Mouse (Mus musculus) ES-E14 (cell line): Measurements from ENCODE around the gene Actbl2. TPM values are rescaled to one million over a fixed set of nuclear protein-coding genes. Genes with fewer than 3 reads are reported as not detected.

Experiments
- DNase-seq: peaks from one replicate; pipeline ENCODE4 v3.0.0-alpha.2; 2013; ENCODE audit warnings: low read depth, low spot score
- H3K27ac ChIP-seq: 2 replicates; pipeline ENCODE4 v1.5.1; 2012; ENCODE audit warnings: low read depth, mild to moderate bottlenecking, low read length, moderate library complexity, mixed read lengths; ENCODE audit not compliant: poor library complexity, insufficient read depth, severe bottlenecking
- H3K36me3 ChIP-seq: 2 replicates; pipeline ENCODE4 v1.6.1; 2012; ENCODE audit warnings: mild to moderate bottlenecking, low read length, moderate library complexity, mixed read lengths; ENCODE audit not compliant: control insufficient read depth, poor library complexity, insufficient read depth, severe bottlenecking
- H3K4me1 ChIP-seq, 2 experiments: fragments of 150-350 bp in 1 of 2; sonication (generic) in 1 of 2; 2 replicates each; pipeline ENCODE4 v1.6.1; 2012; ENCODE audit warnings: low read length in 2 of 2, mild to moderate bottlenecking in 1 of 2, mixed read lengths in 1 of 2; ENCODE audit not compliant: control insufficient read depth in 2 of 2, insufficient read depth in 2 of 2, poor library complexity in 1 of 2
- H3K4me3 ChIP-seq, 2 experiments: fragments of 150-350 bp in 1 of 2; sonication (generic) in 1 of 2; 2 replicates each; pipeline ENCODE4 v1.5.1; 2012; ENCODE audit warnings: low read length in 2 of 2, low read depth in 1 of 2, mild to moderate bottlenecking in 1 of 2, mixed read lengths in 1 of 2; ENCODE audit not compliant: insufficient read depth in 1 of 2, poor library complexity in 1 of 2, severe bottlenecking in 1 of 2
- H3K9ac ChIP-seq: 2 replicates; pipeline ENCODE4 v1.6.1; 2012; ENCODE audit warnings: low read depth, mild to moderate bottlenecking, low read length, mixed read lengths; ENCODE audit not compliant: poor library complexity, insufficient read depth, severe bottlenecking
- H3K9me3 ChIP-seq: fragments of 150-350 bp; sonication (generic); 2 replicates; pipeline ENCODE4 v1.6.1; 2012; ENCODE audit warnings: low read depth, mild to moderate bottlenecking, low read length; ENCODE audit not compliant: control insufficient read depth, insufficient read depth
- CHD2 ChIP-seq: IDR thresholded peaks from 2 replicates; pipeline ENCODE4 v1.6.1; 2014; ENCODE audit warnings: mild to moderate bottlenecking, low read depth, low read length, inconsistent platforms
- HCFC1 ChIP-seq: IDR thresholded peaks from 2 replicates; pipeline ENCODE4 v1.6.1; 2012; ENCODE audit warnings: low read length, inconsistent platforms, borderline replicate concordance; ENCODE audit not compliant: insufficient read depth
- MAFK ChIP-seq: IDR thresholded peaks from 2 replicates; pipeline ENCODE4 v1.6.1; 2014; ENCODE audit warnings: mild to moderate bottlenecking, low read depth, low read length, inconsistent platforms; ENCODE audit not compliant: insufficient read depth
- ZC3H11A ChIP-seq: IDR thresholded peaks from 2 replicates; pipeline ENCODE4 v1.6.1; 2012; ENCODE audit warnings: low read depth, mild to moderate bottlenecking, inconsistent platforms, low read length, borderline replicate concordance
- ZNF384 ChIP-seq: IDR thresholded peaks from 2 replicates; pipeline ENCODE4 v1.6.1; 2012; ENCODE audit warnings: low read depth, low read length, inconsistent platforms
- in situ Hi-C, 2 experiments: fragments of 600-800 bp; cut with MboI; formaldehyde crosslinking; loops; one replicate each; pipeline ENCODE4 v1.15.1; 2025; ENCODE audit warnings: low sequenced_read_pairs in 2 of 2, inconsistent platforms in 1 of 2; ENCODE audit not compliant: unreplicated experiment in 2 of 2
- total RNA-seq: library from RNA; depleted of rRNA; stranded (reverse); fragments of 300-350 nt; gene quantifications from 2 replicates; pipeline ENCODE4 v1.2.3, GENCODE M21; 2012; rRNA removed

Actbl2 gene
- total RNA-seq, 1 experiment, result not detected

DNA sequence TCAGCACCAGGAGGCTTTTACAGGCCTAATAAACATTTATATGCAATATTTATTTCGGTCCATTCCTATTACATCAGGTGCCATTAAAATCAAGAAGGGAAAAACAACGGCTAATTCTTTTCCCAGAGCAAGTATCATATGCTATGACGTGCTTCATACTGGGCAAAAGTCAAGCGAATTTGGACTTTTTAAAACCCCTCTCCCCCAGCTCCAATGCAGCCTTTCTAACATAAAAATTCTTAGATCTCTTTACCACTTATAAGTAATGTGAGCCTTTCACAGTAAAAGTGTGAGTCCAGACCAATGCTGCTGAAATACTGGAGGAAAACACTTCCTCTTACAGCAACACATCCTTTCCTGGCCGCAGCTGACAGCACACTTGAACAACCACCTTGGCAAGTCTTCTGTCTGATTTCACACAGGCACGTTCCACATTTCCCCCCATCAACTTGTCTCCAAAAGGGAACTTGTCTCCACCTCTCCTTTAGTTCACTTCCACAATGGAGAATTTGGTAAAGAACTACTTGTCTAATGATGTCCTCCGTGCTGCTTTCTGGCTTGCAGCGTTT lies 44.4 kb downstream of the Actbl2 start:
- in situ Hi-C loops, result no loop called here
- Histone ChIP-seq H3K4me3 (no peak overlapping the region), H3K9me3 (no peaks in the 10 kb centered on the region), H3K27ac (no peak overlapping the region), H3K9ac (no peak overlapping the region), H3K36me3 (no peaks in the 10 kb centered on the region), H3K4me1 (no peaks in the 10 kb centered on the region)
- no peak for TF ChIP-seq ZC3H11A
- no peak for TF ChIP-seq ZNF384
- no peak for TF ChIP-seq HCFC1
- TF ChIP-seq CHD2, result no peak
- DNase-seq, result no peak

DNA sequence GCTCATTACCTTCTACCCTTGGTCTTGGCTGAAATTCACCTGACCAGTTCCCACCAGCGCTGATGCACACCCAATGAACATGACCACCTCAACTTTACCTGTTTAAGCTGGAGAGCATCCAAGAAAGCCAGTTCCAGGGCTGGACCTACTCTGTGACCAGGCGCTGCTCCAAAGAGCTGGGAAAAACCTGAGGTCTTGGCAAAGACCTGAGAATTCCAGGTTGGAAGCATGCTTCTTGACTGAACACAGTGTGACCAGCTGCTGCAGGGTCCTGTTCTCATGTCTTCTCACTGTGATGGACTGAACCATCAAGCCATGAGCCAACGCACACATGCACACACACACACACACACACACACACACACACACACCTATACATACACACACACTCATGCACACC lies 46.0 kb downstream of the Actbl2 start:
- in situ Hi-C loops, result no loop called here
- Histone ChIP-seq H3K27ac (no peak overlapping the region), H3K9ac (no peak overlapping the region), H3K4me3 (no peak overlapping the region), H3K36me3 (no peaks in the 10 kb centered on the region), H3K4me1 (no peaks in the 10 kb centered on the region), H3K9me3 (no peaks in the 10 kb centered on the region)
- DNase-seq, result no peak
- TF ChIP-seq HCFC1, result no peak
- no peak for TF ChIP-seq ZNF384
- TF ChIP-seq ZC3H11A, result no peak
- TF ChIP-seq CHD2, result no peak
- TF ChIP-seq MAFK, result no peak

DNA sequence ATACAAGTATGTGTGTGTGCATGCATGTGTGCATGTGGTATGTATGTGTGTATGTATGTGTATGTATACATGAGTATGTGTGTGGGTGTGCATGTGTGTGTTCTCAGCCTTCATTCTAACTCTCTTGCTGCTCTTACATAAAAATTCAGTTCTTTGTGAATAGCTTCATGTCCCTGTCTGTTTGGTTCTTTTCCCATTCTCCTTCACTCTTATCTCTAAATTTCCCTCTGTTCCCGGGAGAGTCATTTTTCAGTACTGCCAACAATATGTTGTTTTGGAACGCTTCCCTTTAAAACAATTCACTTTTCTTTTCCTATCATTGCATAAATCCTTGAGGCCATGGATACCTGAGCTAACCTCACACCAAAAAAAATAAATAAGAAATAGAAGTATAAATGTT lies 46.6 kb downstream of the Actbl2 start:
- DNase-seq, result no peak
- TF ChIP-seq ZNF384, result no peak
- no peak for TF ChIP-seq CHD2
- no peak for TF ChIP-seq ZC3H11A
- TF ChIP-seq MAFK, result no peak
- TF ChIP-seq HCFC1, result no peak
- Histone ChIP-seq H3K27ac (no peak overlapping the region), H3K36me3 (no peaks in the 10 kb centered on the region), H3K4me1 (no peaks in the 10 kb centered on the region), H3K9me3 (no peaks in the 10 kb centered on the region), H3K9ac (no peak overlapping the region), H3K4me3 (no peak overlapping the region)
- in situ Hi-C loops, result no loop called here

DNA sequence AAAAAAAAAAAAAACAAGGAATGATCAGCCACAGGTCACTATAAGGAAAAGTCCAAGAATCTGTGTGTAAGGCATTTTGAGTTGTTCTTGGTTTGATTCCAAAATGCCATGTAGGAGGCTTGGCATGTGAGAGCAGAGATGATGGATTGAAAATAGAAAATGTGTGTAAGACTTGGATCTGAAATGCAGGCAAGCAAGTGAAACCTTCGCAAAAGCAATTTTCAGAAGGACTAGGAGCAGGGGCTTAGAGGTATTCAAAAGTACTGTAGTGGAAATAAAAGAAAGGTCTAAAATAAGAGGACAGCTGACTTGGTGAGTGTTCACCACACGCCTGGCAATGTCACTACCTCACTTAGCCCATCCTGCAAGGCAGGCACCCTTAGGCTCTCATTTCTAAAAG lies 49.4 kb downstream of the Actbl2 start:
- Histone ChIP-seq H3K4me1 (no peaks in the 10 kb centered on the region), H3K36me3 (no peaks in the 10 kb centered on the region), H3K9ac (no peak overlapping the region), H3K4me3 (no peak overlapping the region), H3K9me3 (no peaks in the 10 kb centered on the region), H3K27ac (no peak overlapping the region)
- no peak for TF ChIP-seq ZNF384
- TF ChIP-seq HCFC1, result no peak
- no peak for TF ChIP-seq CHD2
- in situ Hi-C loops, result no loop called here
- no peak for DNase-seq

DNA sequence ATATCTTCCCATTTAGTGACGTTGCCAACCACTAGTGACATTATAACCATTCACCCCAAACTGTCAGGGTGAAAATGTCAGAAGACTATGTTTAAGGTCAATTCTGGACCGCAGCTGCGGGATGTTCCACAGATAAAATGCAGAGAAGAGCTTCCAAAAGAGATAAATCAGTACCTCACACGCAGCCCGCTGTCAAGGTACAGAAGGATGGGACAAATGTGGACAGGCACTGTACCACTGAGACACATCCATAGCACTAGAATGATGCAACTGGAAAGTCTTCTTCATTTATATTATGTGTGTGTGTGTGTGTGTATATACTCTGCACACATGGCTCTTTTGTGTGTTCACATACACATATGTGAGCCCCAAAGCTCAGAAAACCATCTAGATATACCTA lies 49.9 kb downstream of the Actbl2 start:
- Histone ChIP-seq H3K36me3 (no peaks in the 10 kb centered on the region), H3K9ac (no peak overlapping the region), H3K4me3 (no peak overlapping the region), H3K9me3 (no peaks in the 10 kb centered on the region), H3K27ac (no peak overlapping the region), H3K4me1 (no peaks in the 10 kb centered on the region)
- in situ Hi-C loops, result no loop called here
- TF ChIP-seq MAFK (no peak), HCFC1 (no peak), ZNF384 (no peak), CHD2 (no peak), ZC3H11A (no peak)
- DNase-seq, result no peak

Other genes starting within 250 kb of the Actbl2 start
- 53.2 and 74.6 TPM in 2 replicates for gene Gpbp1, start 235.1 kb downstream of the Actbl2 start, total RNA-seq